Mouse (Mus musculus) natural killer cell, adult 2 months (primary cell): ENCODE measurements around the gene Rgma.

ENCODE experiments used
- DNase-seq, 2 experiments: peaks; one replicate each; pipeline ENCODE4 v3.0.0; 2022; ENCODE audit warnings: low spot score in 2 of 2

Gene Rgma

DNA sequence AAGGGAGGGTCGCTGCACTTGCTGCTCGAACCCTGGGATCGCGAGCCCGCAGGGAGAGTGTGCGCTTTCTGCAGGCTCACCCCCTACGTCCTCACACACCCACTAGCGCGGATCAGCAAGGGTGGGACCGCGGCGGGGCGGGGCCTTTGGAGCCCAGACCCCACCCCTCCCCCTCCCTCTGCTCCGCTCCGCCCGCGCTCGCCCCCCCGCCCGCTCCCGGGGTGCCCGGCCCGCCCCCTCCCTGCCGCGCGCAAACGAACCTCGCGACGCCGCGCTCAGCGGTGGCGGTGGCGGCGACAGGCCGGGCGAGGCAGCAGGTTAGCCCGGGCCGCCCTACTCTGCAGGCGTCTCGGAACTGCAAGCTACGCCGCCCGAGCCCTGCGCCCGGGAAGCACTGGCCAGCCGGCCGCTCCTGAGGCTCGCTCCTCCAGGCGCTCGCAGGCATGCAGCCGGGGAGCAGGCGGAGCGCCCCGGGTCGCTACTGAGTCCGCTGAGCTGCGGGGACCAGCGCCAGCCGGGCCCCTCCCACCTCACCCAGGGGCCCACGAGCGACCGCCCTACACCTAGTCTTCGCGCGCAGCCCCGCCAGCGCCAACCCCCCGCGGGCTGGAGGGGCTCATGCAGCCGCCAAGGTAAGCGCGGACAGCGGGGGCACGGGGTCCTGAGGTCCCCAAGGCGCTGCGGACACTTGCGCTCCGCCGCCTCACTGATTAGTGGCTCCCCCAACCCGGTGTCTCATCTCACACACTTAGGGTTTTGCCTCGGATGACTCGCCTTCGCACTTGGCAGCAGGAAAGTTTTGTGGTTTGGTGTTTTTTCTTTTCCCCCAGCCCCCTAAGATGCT lies at the start of gene Rgma:
TSS of gene Rgma (plus strand) at position 253 of the 844 bp plus-strand sequence.
- DNase-seq = no peak

DNA sequence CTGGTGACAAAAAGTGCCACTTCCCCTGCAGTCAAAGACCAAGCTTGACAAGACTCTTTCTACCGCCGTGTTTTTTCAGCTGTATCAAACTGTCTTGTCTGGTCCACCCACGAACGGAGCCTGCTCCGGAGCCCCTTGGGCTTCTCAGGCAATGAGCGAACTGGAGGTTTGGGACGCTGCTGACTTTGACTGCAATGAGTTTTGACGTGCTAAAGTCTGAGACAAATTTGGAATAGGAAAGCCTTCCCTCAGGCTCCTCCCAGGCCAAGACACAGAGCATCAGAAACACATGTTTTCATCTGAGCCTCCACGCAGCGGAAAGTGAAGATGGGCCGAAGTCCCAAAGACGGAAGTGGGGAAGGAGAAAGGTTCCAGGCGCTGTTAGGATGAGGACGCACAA lies 49.1 kb upstream of the Rgma start:
- DNase-seq = no peak

DNA sequence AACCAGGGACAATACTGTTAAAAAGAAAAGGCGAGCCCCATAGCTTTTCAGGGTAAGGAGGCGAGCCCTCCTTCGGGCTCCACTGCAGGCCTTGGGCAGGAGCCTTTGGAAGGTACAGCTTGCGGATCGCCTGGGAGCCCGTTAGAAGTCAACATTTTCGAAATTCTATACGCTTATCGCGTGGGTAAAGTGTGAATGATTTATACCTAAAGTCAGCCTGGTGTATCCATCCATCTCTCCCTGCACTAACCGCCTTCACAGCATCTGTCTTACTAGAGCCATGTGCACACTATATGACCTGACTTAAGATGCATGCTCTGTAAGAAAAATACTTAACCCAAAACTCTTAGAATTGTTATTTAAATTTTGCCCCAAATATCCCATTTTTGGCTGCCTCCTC lies 48.6 kb upstream of the Rgma start:
- no peak for DNase-seq

DNA sequence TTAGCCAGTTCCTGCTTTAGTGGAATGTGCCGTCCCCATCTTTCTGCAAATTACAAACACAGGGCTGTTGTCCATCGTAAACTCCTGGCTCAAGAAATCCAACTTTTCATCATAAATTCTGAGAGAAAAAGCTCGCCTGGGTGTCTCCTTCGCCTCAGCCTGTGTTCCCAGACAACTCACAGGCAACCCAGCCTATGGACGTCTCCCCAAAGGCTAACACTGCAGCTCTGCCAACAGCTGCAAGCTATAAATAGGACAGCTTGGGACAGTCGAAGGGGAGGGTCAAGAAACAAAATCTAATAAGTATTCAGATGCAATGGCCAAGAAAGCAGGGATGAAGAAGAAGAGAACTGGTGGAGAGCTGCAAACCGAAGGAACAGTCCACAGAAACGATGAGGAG lies 48.1 kb upstream of the Rgma start:
- no peak for DNase-seq

DNA sequence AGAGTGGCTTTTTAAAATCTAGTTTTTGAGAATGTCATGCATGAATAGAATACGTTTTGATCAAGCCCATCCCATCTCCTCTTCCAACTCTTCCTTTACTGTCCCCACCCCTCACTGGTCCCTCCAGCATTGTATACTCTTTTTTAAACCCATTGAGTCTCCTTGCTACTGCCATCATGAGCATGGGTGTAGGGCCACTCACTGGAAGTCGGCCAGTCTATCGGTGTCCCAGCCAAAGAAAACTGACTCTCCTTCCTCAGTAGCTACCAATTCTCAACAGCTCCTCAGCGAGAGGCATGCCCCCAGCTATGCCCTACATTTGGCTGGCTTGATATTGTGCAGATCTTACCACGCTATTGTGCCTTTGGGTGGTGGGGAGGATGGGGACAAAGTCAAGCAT lies 47.7 kb upstream of the Rgma start:
- no peak for DNase-seq

DNA sequence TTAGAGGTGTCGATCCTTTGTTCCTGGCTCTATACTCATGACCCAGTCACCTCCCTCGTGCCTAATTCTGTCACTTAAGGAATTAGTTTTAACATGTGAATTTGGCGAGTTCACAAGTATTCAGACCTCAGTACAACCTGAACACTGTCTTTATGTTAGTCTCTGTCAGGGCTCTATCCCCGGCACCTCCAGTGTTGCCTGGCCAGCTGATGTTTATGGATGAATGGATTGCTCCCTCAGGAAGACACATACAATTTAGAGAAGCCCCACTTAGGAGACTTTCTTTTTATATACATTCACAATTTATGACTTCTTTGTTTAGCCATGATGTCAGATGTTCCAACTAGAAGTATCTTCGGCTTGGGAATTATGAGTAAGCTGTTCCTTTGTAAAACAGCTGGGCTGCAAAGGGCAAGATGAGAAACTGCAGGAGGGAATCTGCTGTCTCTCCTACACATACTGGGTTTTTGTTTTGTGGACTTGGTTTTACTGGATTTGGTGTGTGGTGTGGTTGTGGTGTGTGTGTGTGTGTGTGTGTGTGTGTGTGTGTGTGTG lies 46.6 kb upstream of the Rgma start:
- no peak for DNase-seq

DNA sequence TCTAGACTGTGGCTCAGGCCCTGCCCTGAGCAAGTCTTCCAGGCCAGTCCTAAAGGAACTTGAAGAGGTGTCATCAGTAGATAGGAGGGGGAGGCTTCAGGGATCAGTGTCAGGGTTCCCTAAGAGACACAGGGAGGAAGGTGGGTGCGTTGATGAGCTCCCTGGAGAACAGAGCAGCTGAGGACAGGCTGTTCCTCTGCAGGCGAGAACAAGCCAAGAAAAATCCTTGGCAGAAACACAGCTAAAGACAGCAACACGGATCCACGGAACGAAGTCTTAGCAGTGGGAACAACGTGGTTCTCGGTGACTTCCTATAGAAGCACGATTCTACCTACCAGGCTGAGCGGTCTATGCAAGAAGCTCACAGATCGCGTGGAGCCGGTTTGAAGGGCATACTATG lies 44.6 kb upstream of the Rgma start:
- no peak for DNase-seq

DNA sequence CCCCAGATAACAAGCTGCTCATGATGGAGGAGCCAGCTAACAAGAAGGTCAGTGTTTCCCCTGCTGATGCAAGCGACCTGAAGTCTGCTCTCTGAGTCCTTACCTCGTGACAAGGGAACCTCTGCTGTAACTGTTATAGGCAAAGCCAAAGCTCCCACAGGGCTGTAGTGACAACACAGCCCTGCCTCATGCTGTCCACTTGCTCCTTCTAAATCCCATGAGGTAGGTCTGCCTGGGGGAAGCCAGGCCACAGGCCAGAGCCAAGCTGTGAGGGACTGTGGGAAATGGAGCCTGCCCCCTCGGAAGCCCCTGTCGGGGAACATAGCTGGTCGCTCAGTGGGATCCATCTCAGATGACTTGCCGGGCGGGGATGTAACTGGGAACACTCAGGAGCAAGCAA lies 43.7 kb upstream of the Rgma start:
- DNase-seq = no peak

DNA sequence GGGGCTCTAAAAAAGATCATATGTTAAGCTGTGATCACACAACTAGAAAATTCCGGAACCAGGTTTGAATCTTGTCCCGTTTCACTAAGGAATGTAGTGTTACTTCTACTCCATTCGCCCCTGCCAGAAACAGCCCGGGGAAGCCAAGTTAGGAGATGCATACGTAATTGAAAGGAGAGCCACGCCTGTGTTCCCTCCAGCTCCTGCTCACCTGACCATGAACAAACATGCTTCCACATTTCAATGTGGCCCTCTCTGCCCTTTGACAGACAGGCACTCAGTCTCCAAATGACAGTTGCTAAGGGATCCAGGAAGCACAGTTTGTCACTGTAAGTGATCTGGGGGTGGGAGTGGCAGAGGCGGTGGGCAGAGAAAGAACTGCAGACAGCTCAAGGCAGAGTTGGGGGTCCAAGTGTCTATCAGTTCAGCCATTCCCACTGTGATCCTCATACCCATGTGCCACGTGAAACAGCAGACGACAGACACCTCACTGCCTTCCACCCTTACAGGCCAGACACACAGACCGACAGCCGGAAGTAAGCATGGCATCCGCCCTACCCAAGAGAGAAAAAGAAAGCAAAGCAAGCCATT lies 41.8 kb upstream of the Rgma start:
- DNase-seq = no peak

DNA sequence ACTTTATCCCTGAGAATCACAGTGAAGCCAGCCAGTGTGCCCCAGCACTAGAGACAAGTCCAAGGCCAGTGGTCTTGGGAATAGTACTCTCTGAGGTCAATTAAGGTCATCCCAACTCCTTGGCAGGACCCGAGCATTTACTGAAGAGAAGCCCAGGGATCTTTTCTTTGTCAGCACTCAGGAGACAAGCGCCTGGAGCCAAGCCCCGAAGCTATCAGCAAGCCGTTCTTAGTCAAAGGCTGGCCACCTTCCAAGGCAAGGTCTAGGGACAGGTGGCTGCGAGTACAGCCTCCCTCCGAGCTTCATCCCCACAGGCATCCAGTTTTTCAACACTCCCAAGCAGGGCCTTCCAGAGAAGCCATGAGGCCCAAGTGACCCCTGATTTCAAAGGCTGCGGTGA lies 40.4 kb upstream of the Rgma start:
- DNase-seq = no peak

DNA sequence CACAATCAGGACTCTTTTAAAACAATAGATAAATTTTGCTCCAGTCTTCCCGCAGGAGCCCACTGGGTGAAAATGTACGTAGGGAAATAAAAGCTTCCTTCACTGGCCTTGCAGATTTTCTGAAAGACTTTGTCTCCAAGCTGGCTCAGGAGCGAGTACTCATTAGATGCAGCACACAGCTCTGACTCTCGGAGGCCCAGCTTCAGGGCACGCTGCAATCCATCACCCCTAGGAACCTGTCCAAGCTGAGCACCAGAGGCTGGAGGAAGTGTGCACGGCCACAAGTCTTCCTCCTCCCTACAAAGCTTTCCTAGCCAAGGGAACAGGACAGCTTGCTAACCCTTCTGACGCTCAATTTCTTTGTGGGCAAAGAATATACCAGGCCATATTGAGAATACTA lies 38.9 kb upstream of the Rgma start:
- no peak for DNase-seq

DNA sequence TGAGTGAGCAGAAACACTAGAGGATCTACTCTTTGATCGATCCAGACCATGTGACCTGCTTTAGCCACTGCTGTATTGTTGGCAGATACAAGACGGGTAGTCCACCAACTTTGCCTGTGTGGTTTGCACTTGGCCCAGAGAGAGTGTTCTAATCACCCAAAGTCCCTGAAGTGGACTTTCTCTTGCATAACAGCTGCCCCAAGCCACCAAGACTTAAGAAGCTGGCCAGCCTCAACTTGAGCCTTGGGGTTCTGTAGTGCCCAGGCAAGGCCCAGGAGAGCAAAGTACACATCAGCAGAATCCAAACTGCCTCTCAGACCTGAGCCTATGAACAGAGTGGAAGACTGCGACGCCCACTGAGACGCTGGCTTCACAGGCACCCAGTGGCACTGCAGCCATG lies 37.0 kb upstream of the Rgma start:
- no peak for DNase-seq

DNA sequence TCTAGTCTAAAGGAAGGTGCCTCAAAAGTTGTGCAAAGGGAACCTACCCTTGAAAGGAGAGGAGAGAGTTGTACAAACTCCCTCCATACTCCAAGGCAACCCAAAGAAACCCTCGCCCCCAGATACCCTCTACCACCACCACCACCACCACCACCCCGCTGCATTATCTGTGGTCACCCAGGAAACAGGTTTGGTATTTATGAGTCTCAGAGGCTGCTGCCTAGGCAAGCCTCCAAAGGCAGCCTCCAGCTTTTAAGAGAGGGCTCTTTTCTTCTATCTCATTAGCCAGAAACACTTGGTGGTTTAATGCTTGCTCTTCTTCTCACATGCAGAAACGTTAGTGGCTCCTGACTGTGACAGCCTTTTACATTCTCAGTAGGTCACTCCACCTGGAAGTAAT lies 31.5 kb upstream of the Rgma start:
- DNase-seq = no peak

DNA sequence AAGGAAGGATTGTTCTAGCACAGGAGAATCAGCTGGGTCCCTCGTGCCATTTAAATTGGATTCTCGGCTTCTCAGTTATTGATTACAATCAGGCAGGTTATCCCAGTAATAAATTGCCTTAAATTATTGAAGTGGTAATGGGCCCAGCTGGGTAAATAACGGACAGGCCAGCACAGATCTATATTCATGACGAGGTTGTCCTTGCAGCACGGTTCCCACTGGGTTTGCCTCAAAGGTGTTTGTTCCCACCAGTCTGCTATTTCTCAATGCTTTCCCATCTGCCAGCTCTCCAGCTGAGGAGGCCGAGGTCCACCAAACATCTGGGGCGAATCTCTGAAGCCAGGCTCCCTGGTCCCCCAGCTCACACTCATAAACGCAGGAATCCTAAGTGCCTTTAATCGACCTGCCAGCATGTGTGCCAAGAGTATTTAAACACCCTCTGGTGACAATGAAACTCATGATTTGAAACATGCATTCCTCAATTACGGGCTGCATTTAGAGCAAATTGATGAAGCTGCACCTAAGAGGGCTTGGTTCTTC lies 26.7 kb upstream of the Rgma start:
- no peak for DNase-seq

DNA sequence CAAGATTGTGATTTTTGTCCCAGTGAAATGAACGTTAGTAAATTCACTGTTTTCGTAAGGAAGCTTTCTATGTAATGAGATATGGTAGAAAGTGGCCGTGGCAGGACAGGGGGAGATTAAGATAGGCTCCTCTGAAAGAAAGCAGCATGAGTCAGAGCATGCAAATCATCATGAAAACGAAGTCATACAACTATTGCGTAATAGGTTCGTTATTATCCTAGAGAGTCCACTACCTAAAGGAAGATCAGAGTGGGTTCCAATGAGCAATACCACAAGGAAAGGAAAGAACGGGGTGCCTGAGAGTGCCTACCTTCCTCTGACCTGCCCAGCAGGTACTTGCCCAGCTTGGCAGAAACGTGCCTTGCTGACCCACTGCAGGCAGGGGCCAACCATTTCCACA lies 26.2 kb upstream of the Rgma start:
- DNase-seq = no peak

DNA sequence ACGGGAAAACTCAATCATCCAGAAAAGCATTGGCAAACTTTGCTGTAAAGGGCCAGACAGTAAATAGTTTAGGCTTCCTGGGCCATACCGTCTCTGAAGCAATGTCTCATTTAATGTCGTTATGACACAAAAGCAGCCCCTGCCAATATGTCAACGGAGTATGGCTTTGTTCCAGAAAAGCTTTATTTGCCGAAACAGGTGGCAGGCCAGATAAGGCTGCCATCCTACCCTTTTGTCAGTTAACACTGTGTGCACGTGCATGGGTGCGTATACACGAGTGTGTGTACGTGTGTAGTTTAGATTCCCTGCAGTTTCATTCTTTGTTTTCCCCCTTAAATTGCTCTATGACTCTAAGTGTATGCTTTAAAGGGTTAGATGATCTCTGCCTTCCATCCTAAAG lies 20.1 kb upstream of the Rgma start:
- DNase-seq = no peak

DNA sequence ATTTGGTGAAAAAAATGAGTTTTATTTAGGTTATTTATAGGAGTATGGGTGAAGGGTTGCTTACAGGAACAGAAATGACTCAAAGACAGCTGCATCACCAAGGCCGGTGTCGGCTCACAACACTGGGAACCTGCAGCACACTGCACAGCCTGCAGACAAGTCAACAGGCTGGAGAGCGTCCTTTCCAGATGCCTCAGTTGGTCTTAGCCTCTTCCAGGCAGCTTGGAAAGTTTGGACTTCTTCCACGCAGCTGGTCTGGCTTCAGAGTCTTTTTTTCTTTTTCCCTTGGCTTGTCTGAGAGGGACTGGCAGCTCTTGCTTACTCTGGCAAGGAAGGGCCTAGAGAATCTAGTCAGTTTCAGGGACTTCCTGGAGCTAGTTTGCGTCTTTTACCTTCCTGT lies 18.4 kb upstream of the Rgma start:
- DNase-seq = no peak

DNA sequence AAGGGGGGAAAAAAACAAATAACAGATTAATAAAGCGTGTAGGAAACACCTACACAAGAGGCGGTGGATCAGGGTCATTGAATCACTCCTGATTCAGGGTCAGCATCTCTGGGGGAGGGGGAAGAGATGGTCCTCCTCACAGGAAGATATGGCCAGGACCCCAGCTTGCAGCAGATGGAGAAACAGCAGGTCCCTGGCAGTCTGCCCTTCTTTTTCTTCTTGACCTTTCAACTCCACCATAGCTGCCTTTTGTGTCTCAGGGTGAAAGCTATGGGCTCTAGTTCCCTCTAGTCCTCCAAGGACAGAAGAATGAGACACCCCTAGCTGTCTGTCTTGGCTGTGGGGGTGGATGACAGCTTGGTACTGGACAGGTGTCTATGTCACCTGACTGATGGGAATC lies 17.7 kb upstream of the Rgma start:
- DNase-seq = no peak

DNA sequence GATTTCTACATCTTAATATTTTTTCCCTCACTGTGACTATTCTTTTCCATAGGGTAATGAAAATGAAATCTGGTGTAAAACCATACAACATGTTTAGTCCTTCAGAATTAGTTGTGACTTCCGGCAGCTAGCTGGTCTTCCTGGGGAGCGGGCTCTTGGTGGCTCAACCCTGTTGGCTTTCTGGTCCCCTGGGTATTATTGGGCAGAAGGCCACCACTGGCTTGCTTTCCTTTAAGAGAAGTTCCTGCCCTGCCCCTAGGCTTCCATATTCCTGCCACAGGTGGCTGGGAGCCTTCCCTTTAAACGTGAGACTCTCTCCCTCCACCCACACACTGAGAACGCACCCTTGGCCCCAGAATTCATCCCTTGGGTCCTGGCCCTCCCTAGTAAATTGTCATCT lies 9.8 kb upstream of the Rgma start:
- no peak for DNase-seq

DNA sequence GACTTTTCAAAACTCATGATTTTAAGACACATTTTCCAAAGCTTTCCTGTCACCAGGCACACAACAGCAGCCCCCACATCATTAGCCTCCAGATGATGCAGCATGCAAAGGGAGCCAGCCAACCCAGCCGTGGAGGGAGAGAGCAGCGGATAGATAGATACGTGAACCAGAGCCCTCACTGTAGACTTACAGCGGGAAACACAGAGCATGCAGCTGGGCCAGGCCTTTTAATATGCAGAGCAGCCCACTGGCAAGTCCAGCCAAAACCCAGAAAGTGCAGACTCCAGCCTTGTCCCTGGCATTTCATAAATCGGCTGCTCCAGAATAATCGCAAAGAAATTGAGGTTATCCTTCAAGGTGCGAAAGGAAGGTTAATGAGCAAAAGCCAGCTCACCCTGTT lies 9.3 kb upstream of the Rgma start:
- DNase-seq = no peak

DNA sequence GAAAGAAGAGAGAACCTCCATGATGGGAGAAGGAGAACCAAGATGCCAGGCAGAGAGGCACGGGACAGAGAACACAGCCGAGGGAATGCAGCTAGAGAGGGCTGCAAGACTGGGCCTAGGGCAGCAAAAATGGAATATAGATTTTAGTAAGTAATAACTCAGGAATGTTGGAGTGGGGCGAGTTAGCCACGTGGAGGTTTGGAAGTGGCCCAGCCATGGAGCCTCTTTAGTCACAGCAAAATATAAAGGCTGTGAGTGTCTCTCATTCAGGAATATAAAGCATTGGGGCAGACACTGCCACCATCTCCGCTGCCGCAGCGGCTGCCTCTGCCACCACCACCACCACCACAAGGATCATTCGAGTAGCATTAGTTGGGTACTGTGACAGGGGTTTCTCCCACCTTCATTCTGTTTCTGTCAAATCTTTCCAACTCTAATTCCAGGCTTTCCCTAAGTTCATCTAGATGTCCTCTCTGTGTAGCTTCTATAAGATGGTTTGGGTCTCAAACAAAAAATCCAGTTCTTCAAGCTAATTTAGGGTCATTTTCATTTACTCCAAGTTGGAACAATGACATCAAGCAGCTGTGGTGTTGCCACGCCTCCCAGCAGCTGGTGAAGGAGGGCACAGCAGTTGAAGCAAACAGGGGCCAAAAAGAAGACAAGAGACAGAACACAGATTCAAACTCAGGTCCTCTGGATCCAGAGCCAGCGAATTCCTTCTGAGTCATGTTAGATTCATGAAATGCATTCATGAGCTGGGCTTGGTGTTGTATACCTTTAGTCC lies 7.4 kb upstream of the Rgma start:
- no peak for DNase-seq

DNA sequence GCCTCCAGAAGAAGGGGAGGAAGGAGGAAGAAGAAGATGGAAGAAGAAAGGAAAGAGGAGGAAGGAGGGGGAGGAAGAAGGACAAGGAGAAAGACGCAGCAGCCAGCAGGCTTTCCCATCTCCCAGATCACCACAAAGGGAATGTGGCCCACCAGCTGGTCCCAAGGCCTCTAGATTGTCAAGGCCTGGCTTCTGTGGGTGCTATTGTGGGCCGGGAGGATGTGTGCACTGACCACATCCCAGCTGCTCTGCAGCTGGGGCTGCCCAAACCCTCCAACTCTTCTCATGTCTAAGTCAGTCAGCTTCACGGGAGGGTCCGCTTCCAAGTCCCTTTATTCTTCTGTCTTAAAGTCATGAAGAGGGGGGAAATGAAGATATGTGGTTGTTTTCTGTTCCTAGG lies 5.3 kb upstream of the Rgma start:
- DNase-seq = no peak
